Mouse (Mus musculus): Measurements from ENCODE around the gene Gas6. TPM values are rescaled to one million over a fixed set of nuclear protein-coding genes. Genes with fewer than 3 reads are reported as not detected.

Gene Gas6
- 8.1 TPM for total RNA-seq (2023)

GRCm38 (mm10) chr8:13493858-13494631, at the start of gene Gas6:
Gene Gas6, minus strand, starts transcription at chr8:13494490.

GRCm38 (mm10) chr8:13434889-13435288, 59.4 kb downstream of the Gas6 start, which contains the start of gene Tmem255b:
Gene Tmem255b, plus strand, starts transcription at chr8:13435189.

Other genes starting within 250 kb of the Gas6 start
- gene Adprhl1, start 240.3 kb downstream of the Gas6 start, total RNA-seq (2023), result not detected
- gene Dcun1d2, start 206.4 kb downstream of the Gas6 start, total RNA-seq (2023), result 19.9 TPM
- gene Tmco3, start 206.3 kb downstream of the Gas6 start, total RNA-seq (2023), result 21.3 TPM
- 34.8 TPM for gene Tfdp1, start 155.7 kb downstream of the Gas6 start, total RNA-seq (2023)
- gene Atp4b, start 97.7 kb downstream of the Gas6 start, total RNA-seq (2023), result not detected
- 0.12 TPM for gene Grk1, start 89.4 kb downstream of the Gas6 start, total RNA-seq (2023)
- gene Tmem255b, start 59.3 kb downstream of the Gas6 start, total RNA-seq (2023), result not detected
- gene 1700029H14Rik, start 68.0 kb upstream of the Gas6 start, total RNA-seq (2023), result 7.7 TPM
- 364 TPM for gene Rasa3, start 183.1 kb upstream of the Gas6 start, total RNA-seq (2023)
- gene Cfap97d2, start 211.4 kb upstream of the Gas6 start, total RNA-seq (2023), result not detected

Measured in CD4-positive naive resting alpha-beta T cell, adult 57 days (primary cell).